In genomic region chr2:102117402-102117760, GRCm38 (mm10) we compare ENCODE assay signal across 9 mouse cellular contexts.
DNase-seq lines count a peak whose midpoint lies in the region; ATAC-seq and TF ChIP-seq lines count a peak whose summit lies in the region.
"Had no signal": no experiment of that assay in that cellular context is flagged by ENCODE, and none has a peak within 500 bp of the region (broad histone marks: within the 10 kb centered on the region; RNA-seq: fewer than 3 reads in every experiment).

No protein-coding gene starts in this region.

- TF ChIP-seq CTCF in lung, embryonic 14.5 days (IDR thresholded peaks at IDR 0.05; ENCODE audit: low read depth) = no peak
- TF ChIP-seq CTCF in lung, adult 2 months (IDR thresholded peaks at IDR 0.05; ENCODE audit: insufficient read depth, low read length) = no peak

- no peak overlapping the region for H3K4me3 ChIP-seq in lung, embryonic 14.5 days (ENCODE audit: low read depth, low read length)
- H3K4me3 ChIP-seq in lung, adult 2 months (replicated peaks; ENCODE audit: extremely low read depth, low read depth, low read length) = no peak overlapping the region
- H3K4me3 ChIP-seq in forebrain, embryonic 14.5 days (ENCODE audit: low read depth, low read length) = no peak overlapping the region
- H3K4me3 ChIP-seq in neural tube, embryonic 15.5 days (replicated peaks) = no peak overlapping the region

- no peak overlapping the region for H3K9ac ChIP-seq in lung, embryonic 14.5 days
- no peak overlapping the region for H3K9ac ChIP-seq in forebrain, embryonic 14.5 days (ENCODE audit: low read length)
- no peak overlapping the region for H3K9ac ChIP-seq in neural tube, embryonic 15.5 days (replicated peaks)

- DNase-seq in CD4-positive, CD25-positive, alpha-beta regulatory T cell, adult 2 months (ENCODE audit: low read depth, low spot score) = peak; percentile 13
- DNase-seq in lung, embryonic 14.5 days = no peak
- no peak for DNase-seq in lung, adult 2 months
- DNase-seq in forebrain, embryonic 14.5 days (ENCODE audit: low spot score) = no peak
- no peak for DNase-seq in kidney, postnatal 14 days
- no peak for DNase-seq in layer of hippocampus, postnatal 25 days (ENCODE audit: extremely low spot score in 1 of 2, low spot score in 1 of 2)
- DNase-seq: kidney, adult 18-20 months had no signal

- ATAC-seq in CD4-positive, CD25-positive, alpha-beta regulatory T cell, adult 4 months = no peak
- ATAC-seq in lung, embryonic 14.5 days (ENCODE audit: insufficient read depth) = no peak
- ATAC-seq in forebrain, embryonic 14.5 days = peak; percentile 19; the same call in 1 of the 2 replicates
- ATAC-seq in neural tube, embryonic 15.5 days (ENCODE audit: low FRiP score) = no peak

- H3K4me2 ChIP-seq in lung, embryonic 14.5 days = no peak overlapping the region
- H3K4me2 ChIP-seq in forebrain, embryonic 14.5 days (ENCODE audit: low read length) = no peak overlapping the region
- H3K4me2 ChIP-seq in neural tube, embryonic 15.5 days = no peak overlapping the region

- no peaks in the 10 kb centered on the region for H3K36me3 ChIP-seq in lung, embryonic 14.5 days (ENCODE audit: insufficient read depth)
- H3K36me3 ChIP-seq in forebrain, embryonic 14.5 days (ENCODE audit: control insufficient read depth, insufficient read depth, low read length) = no peaks in the 10 kb centered on the region
- H3K36me3 ChIP-seq in neural tube, embryonic 15.5 days = no peaks in the 10 kb centered on the region

- peaks cover 39% of the 10 kb centered on the region for H3K4me1 ChIP-seq in lung, embryonic 14.5 days (ENCODE audit: insufficient read depth)
- H3K4me1 ChIP-seq in lung, adult 2 months (ENCODE audit: control insufficient read depth, insufficient read depth, low read length) = peaks cover 4% of the 10 kb centered on the region; the same call in 1 of the 2 replicates
- peaks cover 34% of the 10 kb centered on the region for H3K4me1 ChIP-seq in forebrain, embryonic 14.5 days (ENCODE audit: control insufficient read depth, insufficient read depth, low read length)
- H3K4me1 ChIP-seq in neural tube, embryonic 15.5 days = peaks cover 49% of the 10 kb centered on the region

- no peaks in the 10 kb centered on the region for H3K27me3 ChIP-seq in lung, embryonic 14.5 days (ENCODE audit: insufficient read depth, low read length)
- H3K27me3 ChIP-seq in forebrain, embryonic 14.5 days (replicated peaks; ENCODE audit: control insufficient read depth, insufficient read depth, low read length) = no peaks in the 10 kb centered on the region
- H3K27me3 ChIP-seq in neural tube, embryonic 15.5 days (replicated peaks) = no peaks in the 10 kb centered on the region

- peak overlapping the region; percentile 64; the same call in 1 of the 2 replicates for H3K27ac ChIP-seq in lung, embryonic 14.5 days (ENCODE audit: low read depth)
- H3K27ac ChIP-seq in forebrain, embryonic 14.5 days (ENCODE audit: low read depth, low read length) = no peak overlapping the region; the same call in 1 of the 2 replicates
- 0 out of 2 replicates have a peak overlapping the region, but pooled peaks have one; percentile 11 for H3K27ac ChIP-seq in neural tube, embryonic 15.5 days (replicated peaks)

- TF ChIP-seq POLR2A in lung, adult 2 months (IDR thresholded peaks at IDR 0.05; ENCODE audit: borderline replicate concordance, extremely low read depth, low read depth, low read length) = no peak

- 24% methylated on average over 6 of the region's 6 CpGs for WGBS in lung, embryonic 14.5 days
- WGBS in lung, adult 2 months = 71% methylated on average over 6 of the region's 6 CpGs
- 33% methylated on average over 6 of the region's 6 CpGs for WGBS in forebrain, embryonic 14.5 days
- 42% methylated on average over 6 of the region's 6 CpGs for WGBS in neural tube, embryonic 15.5 days

- no peaks in the 10 kb centered on the region for H3K9me3 ChIP-seq in lung, embryonic 14.5 days (ENCODE audit: low read depth, low read length)
- no peaks in the 10 kb centered on the region for H3K9me3 ChIP-seq in forebrain, embryonic 14.5 days (replicated peaks; ENCODE audit: control insufficient read depth, low read length)
- H3K9me3 ChIP-seq in neural tube, embryonic 15.5 days (replicated peaks) = no peaks in the 10 kb centered on the region
